Mouse (Mus musculus) regulatory T cell (primary cell): ENCODE results near the gene Vmn2r76.
"Not testable (repeated sequence)": the region's sequence is repeated elsewhere in the genome, so short reads cannot be mapped to it uniquely, and the experiment has no call there.

Experiments used
- in situ Hi-C: fragments of 300-600 bp; cut with MboI, MseI; formaldehyde crosslinking; loops from one replicate; pipeline ENCODE4 v1.15.1; 2025; ENCODE audit warnings: high pct_unique_total_duplicates

The Vmn2r76 gene

DNA sequence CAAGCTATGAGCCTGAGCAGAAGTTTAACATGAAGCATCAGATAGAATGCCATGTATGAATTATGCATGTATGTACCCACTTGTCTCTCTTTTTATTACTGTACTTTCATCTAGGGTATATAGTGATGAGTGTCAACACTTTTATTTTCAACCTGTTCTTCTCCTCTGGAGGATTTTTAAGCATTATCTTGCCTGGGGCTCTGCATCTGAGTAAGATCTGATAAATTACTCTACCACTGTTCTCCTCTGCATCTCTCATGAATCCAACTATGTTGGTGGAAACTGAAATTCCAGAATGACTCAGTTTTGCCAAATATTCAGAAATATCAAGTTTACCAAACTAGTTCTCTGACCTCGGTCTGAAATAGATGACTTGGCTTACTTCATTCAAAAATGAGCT lies at the start of gene Vmn2r76:
Gene Vmn2r76, minus strand, starts transcription at position 101 of the 400 bp plus-strand sequence.
- in situ Hi-C loops = no loop called here

GRCm38 (mm10) chr7:86277072-86277471 lies 31.0 kb upstream of the Vmn2r76 start, which contains the start of gene Olfr310:
Gene Olfr310, minus strand, starts transcription at chr7:86277172.
- in situ Hi-C loops = no loop called here

- in situ Hi-C loops = no loop called here
These were observed 34.8 kb downstream of the Vmn2r76 start for GRCm38 (mm10) chr7:86211345-86211744.

DNA sequence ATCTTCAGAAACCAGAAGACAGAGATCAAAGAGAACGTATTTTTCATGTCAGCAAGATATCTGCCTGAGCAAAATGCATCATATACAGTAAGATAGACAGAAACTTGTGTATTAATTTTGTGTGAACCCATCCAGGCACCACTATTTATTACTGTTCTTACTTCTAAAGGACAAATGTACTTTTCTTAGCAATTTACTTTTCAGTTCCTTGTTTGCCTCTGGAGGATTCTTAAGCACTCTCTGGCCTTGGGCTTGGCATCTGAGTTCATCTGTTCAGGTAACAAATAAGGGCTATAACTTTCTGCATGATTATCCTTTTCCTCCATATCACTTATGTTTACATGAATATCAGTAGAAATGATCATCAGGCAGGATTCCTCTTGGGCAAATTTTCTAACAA lies 74.4 kb downstream of the Vmn2r76 start, which contains the start of gene Vmn2r75:
Gene Vmn2r75, minus strand, starts transcription at position 101 of the 400 bp plus-strand sequence.
- in situ Hi-C loops = not testable (repeated sequence)
